Comparison of ENCODE assay signal across 19 mouse cellular contexts in genomic region chr8:127505286-127505685, GRCm38 (mm10).
"Had no signal": no experiment of that assay in that cellular context is flagged by ENCODE, and none has a peak within 500 bp of the region (broad histone marks: within the 10 kb centered on the region; RNA-seq: fewer than 3 reads in every experiment).

No protein-coding gene starts in this region.

- H3K27ac ChIP-seq: intestine, embryonic 15.5 days; kidney, postnatal 0 days; layer of hippocampus, adult 2 months; limb, embryonic 10.5 days; limb, embryonic 13.5 days; midbrain, embryonic 10.5 days; midbrain, embryonic 13.5 days; neural tube, embryonic 13.5 days; stomach, embryonic 15.5 days had no signal

- H3K4me2 ChIP-seq: intestine, embryonic 15.5 days; limb, embryonic 13.5 days; midbrain, embryonic 13.5 days; neural tube, embryonic 13.5 days; stomach, embryonic 15.5 days had no signal

- H3K4me1 ChIP-seq: intestine, embryonic 15.5 days; limb, embryonic 10.5 days; stomach, embryonic 15.5 days had no signal

- ATAC-seq: intestine, embryonic 15.5 days; midbrain, embryonic 13.5 days; midbrain, embryonic 16.5 days had no signal

- H3K9ac ChIP-seq: intestine, embryonic 15.5 days; limb, embryonic 13.5 days; midbrain, embryonic 13.5 days; neural tube, embryonic 13.5 days; stomach, embryonic 15.5 days had no signal

- H3K36me3 ChIP-seq: intestine, embryonic 15.5 days; limb, embryonic 10.5 days; limb, embryonic 13.5 days; midbrain, embryonic 10.5 days; midbrain, embryonic 13.5 days; neural tube, embryonic 13.5 days; stomach, embryonic 15.5 days had no signal

- H3K9me3 ChIP-seq: intestine, embryonic 15.5 days; limb, embryonic 10.5 days; limb, embryonic 13.5 days; midbrain, embryonic 10.5 days; midbrain, embryonic 13.5 days; neural tube, embryonic 13.5 days; stomach, embryonic 15.5 days had no signal

- H3K27me3 ChIP-seq: intestine, embryonic 15.5 days; limb, embryonic 13.5 days; neural tube, embryonic 13.5 days; stomach, embryonic 15.5 days had no signal

- DNase-seq: kidney, adult 11 months; kidney, adult 8-10 months; kidney, postnatal 25 days; layer of hippocampus, adult 9-11 months; retina, postnatal 1 day; right cerebral cortex, postnatal 25 days; spleen, adult 18-20 months; thymus, postnatal 36 days had no signal

- H3K4me3 ChIP-seq: intestine, embryonic 15.5 days; layer of hippocampus, adult 2 months; limb, embryonic 10.5 days; limb, embryonic 13.5 days; midbrain, embryonic 10.5 days; midbrain, embryonic 13.5 days; myocyte; neural tube, embryonic 13.5 days; stomach, embryonic 15.5 days had no signal
